Mouse (Mus musculus): ENCODE results near the gene Fgf3.
"Not testable (repeated sequence)": the region's sequence is repeated elsewhere in the genome, so short reads cannot be mapped to it uniquely, and the experiment has no call there.

Gene Fgf3

DNA sequence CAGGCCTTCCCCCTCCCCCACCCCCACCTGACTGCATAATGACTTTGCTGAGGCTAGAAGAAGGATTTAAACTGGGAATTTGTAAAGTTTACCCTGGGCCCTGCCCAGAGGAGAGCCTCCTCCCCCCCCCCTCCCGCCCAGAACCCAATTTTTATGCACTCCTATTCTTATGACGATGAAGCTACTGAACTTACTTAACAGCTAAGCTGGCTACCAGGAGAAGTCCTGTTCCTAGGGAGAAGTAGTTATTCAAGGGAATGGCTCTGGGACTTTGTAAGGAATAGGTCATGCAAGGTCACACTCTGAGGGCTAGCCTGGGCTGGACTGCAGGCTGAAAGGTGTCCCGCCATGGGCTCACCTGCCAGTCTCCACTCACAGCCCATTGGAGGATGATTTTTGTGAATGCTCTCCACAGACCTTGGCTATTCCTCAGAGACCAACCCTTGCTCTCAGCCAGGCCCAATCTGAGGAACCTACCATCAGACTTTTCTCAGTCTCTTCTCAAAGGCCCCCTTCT lies 20.0 kb downstream of the Fgf3 start:
- DNase-seq (ENCODE audit: low read depth, low spot score): no peak

DNA sequence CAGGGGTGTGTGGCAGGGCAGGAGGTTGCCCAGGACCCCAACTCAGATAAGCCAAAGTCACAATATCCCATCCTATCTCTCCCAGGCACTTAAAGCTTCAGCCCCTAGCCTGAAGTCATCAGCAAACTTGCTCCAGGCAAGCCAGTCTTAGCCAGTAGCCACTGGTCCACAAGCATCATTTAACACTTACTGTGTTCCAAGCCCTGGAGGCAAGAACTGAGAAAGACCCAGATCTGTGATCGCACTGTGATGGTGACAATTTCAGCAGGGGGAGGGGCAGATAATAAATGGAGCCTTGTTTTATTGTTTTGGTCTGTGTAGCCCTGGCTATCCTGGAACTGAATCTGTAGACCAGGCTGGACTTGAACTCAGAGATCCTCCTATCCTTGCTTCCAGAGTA lies 20.8 kb downstream of the Fgf3 start:
- DNase-seq (ENCODE audit: low read depth, low spot score): no peak

DNA sequence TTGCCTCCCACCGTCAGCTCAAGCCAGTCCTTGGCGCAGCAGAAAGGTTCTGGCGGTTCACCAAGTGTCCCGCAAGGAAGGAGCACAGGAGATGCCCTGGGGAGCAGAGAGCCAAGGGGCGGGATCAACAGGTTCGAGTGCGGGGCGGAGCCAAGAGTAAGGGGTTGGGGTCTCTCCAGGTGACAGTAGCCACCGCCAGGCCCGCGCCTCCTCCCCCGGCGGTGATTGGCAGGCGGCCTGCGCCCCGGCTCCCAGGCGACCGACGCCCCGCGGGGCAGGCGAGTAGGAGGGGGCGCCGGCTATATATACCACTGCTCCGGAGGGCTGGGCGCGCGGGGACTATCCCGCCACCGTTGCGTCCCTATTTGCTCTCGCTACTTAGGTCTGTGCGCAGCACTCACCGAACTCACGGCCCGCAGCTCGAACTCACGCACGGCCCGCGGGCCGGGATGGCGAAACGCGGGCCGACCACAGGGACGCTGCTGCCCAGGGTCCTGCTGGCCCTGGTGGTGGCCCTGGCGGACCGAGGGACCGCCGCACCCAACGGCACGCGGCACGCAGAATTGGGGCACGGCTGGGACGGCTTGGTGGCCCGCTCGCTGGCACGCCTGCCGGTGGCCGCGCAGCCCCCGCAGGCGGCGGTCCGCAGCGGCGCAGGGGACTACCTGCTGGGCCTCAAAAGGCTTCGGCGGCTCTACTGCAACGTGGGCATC lies 23.3 kb downstream of the Fgf3 start:
- DNase-seq (ENCODE audit: low read depth, low spot score): no peak

DNA sequence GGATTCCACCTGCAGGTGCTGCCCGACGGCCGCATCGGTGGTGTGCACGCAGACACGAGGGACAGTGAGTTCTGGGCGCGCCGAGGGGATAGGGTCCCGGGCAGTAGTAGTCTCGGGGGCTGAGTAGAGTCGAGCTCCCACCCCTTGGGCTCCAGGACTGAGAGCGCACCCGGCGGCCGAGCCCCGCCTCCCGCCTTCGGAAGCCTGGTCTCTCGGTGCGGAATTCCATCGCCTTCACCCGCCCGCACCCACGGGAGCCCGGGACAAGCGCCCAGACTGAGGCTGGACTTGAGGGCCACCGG lies 23.8 kb downstream of the Fgf3 start:
- DNase-seq (ENCODE audit: low read depth, low spot score): no peak

DNA sequence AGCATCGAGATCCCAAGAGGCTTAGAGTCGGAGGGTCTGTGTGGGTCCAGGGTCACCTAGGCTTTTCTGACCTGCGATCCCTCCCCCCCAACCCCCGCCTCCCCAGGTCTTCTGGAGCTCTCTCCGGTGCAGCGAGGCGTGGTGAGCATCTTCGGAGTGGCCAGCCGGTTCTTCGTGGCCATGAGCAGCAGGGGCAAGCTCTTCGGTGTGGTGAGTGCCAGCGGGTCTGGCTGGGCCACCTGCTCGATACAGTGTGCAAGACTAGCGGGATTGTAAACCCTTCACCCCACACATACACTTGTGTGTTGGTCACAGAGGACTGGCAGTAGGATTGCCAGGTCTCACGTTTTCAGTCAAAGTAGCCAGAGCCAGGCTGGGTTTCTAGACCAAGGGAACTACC lies 24.2 kb downstream of the Fgf3 start:
- no peak for DNase-seq (ENCODE audit: low read depth, low spot score)

DNA sequence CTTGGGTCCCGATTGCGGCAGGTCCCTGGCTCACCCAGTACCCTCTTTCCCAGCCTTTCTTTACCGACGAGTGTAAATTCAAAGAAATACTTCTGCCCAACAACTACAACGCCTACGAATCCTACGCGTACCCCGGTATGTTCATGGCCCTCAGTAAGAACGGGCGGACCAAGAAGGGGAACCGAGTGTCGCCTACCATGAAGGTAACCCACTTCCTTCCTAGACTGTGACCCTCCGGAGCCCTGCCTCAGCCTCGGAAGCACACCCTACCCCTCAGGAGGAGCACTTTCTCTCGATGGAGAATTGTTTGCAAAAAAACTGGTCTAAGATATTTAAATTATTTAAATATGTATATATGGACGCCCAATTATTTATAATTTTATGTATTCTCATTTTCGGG lies 24.8 kb downstream of the Fgf3 start:
- DNase-seq (ENCODE audit: low read depth, low spot score): no peak

DNA sequence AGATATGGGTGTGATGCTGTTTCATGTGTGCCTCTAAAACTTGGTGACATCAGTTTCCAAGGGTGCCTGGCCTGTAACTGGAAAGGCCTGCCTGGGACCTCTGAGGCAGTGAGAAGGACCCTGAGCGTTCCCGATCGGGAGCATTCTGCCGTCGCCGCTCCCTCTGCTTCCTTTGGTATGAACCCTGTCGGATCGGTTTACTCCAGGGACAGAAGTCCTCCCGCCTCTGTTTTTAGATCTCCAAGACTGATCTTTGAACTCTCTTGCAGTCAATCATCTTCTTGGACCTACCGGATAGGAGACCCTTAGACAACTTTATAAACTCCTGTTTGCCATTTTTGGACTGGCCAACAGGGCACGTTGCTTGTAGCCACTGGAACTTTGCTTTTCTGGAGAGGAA lies 25.3 kb downstream of the Fgf3 start:
- DNase-seq (ENCODE audit: low read depth, low spot score): no peak

DNA sequence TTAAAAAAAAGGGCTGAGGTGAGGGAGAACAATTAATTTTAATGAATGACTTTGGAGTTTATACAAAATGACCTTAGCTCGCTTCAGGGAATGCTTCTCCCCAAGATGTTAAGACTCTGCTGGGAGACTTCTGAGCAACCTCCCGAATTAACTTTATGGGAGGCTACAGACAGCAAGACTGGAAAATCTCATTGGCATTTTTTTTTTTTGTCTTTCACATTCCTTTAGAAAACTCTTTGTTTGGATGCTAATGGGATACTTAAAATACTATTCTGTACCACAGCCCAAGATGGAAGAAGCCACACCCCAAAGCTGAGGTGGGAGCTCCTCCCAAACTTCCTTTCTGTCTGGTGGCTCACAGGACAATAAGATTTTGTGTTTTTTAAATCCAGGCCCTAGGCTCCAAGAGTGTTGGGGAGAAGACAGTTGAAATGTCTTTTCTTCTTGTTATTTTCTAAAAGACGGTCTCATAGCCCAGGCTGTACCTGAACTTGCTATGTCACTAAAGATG lies 26.3 kb downstream of the Fgf3 start:
- no peak for DNase-seq (ENCODE audit: low read depth, low spot score)

DNA sequence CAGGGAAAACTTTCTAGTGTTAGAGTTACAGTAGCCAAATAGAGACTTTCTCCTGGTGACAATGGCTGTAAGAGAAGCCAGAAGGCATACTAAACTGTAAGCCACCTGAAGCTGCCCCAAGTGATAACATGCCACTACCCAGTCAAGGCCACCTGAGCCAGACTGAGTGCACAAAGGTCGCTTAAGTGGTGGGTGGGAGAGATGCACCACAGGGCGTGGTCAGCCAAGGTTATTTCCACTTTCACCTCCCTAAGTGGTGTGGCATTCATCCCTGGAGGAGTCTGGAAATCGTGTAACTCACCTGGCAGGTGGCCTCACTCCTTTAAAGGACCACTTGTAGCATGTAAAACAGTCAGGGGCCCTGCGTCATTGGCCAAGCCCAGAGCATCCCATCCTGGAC lies 29.3 kb downstream of the Fgf3 start:
- no peak for DNase-seq (ENCODE audit: low read depth, low spot score)

DNA sequence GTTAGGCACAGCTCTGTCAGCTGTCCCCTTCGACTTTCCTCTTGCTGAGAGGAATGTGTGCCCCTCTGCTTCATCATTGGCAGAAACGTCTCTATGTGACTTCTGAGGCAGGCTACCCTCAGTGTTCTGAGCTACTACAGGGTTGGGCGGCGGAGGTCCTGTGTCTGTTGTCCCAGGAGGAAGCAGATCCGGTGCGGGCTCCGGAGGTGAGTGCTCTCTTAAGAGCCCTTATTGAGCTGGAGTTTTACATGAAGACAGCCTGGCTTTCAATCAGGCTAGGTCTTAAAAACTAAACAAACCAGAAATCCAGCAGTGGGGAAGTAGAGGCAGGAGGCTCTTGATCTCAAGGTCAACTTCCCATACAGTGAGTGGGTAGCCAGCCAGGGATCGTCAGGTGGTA lies 29.7 kb downstream of the Fgf3 start:
- DNase-seq (ENCODE audit: low read depth, low spot score): no peak

DNA sequence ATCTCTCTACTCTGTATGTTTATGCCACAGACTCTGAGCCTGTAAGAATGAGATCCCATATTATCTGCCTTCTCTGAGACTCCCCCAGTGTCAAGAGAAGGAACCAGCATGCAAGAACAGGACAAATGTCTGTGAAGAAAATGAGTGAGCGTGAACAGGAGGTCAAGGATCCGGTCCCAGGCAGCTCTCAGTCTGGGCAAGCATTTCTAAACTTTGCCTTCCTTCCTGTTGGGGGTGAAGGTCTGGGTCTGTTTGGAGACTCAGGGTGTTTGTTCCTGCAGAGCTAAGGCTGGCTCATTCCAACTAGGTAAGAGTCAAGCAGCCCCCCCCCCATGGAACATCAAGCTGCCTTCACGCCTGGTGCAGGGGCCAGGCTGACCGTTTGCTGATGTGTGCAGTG lies 34.5 kb downstream of the Fgf3 start:
- no peak for DNase-seq (ENCODE audit: low read depth, low spot score)

DNA sequence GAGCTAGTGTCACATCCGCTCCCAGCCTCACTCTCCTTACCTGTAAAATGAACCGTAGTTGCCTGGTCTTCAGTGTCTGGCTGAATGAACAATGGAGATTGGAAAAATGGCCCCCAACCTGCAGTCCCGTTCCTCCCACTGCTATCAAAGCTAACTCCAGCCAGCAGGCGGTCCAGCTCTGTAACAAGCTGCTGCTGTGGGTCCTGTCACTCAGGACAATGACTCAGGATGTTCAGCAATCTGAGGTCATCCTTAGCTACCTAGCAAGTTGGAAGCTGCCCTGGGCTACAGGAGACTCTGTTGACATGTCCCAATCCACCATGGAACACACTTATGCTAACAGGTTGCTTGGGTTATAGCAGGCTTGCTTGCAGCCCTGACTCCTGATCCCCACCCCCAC lies 35.3 kb downstream of the Fgf3 start:
- no peak for DNase-seq (ENCODE audit: low read depth, low spot score)

DNA sequence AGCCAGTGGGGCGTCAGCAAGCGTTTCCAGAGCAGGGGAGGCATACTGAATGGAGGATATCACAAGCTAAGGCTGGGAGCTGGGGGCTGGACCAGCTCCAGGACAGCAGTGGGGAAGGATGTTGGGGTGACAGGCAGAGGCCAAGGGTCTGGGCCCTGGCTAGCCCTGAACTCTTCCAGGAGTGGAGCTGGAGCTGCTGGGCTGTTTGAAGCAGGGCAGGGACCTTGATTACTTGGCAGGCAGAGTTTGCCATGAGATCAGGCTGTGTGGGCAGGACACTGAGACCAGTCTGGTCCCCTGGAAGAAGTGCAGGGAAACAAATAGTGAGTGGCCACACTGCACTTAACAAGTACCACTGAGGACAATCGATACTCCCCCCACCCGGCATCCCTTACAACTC lies 36.3 kb downstream of the Fgf3 start:
- DNase-seq (ENCODE audit: low read depth, low spot score): no peak

DNA sequence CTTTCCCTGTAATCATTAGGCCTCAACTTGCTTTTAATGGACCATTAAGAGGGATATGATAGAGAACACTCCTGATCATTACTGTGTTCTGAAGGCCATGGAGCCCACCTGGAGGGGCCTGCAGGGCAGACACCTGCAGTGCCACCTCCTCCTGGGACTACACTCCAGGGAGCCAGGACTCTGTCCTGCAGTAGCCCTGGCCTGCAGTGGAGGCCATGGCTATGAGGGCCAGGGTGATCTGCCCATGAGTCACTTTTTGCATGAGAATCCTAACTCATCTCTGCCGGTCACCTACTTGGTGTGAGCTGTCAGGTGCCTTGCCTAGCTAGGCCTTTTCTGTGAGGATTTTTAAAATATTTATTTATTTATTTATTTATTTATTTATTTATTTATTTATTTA lies 40.5 kb downstream of the Fgf3 start:
- DNase-seq (ENCODE audit: low read depth, low spot score): no peak

DNA sequence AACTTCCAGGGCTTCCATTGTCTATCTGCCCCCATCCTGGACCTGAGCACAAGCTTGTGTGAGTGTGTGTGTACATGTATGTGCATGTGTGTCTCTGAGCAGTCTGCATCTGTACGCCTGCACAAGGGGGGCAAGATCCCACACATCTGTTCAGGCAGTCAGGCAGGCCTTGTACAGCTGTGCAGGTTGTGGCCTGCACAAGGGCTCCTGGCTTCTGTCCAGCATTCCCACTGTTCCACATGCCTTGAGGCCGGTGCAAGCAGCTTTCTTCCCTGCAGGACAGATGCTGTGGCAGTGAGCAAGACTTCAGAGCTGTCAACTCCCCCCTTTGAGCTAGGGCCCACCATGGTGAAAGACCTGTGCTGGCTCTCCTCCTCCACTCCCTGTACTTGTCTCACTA lies 45.2 kb downstream of the Fgf3 start:
- DNase-seq (ENCODE audit: low read depth, low spot score): peak; percentile 57

DNA sequence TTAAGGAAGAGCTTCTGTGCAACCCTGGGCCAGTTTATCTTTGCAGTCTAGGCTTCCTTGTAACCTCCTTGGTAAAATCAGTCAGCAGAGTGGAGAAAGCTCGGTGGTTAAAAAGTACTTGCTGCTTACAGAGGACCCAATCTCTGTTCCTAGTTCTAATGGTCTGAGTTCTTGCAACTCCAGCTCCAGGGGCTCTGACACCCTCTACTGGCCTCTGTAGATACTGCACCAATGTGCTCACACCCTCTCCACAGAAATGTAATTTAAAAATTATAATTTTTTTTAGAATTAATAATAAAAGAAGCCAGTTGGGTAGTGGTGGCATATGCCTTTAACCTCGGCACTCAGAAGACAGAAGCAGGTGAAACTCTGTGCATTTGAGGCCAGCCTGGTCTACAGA lies 49.8 kb downstream of the Fgf3 start:
- DNase-seq (ENCODE audit: low read depth, low spot score): no peak

DNA sequence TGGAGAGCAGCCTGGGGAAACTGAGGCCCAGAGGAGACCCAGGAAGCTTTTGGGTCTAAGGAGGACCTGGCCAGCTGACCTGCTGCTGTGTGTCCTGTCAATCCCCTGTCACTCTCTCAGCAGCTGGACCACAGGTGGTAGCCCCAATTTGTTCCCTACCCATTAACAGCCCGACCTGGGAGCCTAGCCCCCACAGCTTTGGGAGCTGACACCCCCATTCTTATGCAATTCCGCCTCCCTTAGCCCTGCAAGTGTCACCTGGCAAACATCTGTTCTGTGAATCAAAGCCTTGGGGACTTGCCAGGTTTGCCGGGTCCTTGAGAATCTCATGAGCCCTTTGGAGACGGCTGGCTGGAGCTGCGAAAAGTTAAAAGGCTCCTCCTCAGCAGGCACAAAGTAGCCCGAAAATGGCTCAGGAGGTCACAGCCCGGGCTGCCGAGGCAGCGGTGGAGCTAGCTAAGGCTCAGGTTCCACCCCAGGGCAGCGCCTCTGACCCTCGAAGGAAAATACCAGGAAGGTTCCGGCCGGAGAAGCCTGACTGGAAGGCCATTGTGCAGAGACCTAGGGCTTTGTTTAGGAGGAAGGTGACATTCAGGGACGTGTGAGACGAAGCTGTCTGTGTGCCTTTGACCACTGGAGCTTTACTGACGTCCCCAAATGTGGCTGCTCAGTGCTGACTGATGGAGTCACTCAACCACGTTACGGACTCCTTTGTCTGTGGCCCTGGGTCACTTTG lies 50.8 kb downstream of the Fgf3 start:
- no peak for DNase-seq (ENCODE audit: low read depth, low spot score)

DNA sequence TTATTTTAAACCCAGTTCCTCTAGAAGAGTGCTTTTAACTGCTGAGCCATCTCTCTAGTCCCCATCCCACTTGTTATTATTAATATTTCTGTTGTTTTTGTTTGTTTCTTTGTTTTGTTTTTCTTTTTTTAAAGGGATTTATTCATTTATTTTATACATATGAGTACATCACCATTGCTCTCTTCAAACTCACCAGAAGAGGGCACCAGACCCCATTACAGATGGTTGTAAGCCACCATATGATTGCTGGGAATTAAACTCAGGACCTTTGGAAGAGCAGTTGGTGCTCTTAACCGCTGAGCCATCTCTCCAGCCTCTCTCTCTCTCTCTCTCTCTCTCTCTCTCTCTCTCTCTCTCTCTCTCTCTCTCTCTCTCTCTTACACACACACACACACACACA lies 52.8 kb downstream of the Fgf3 start:
- not testable (repeated sequence) for DNase-seq (ENCODE audit: low read depth, low spot score)

DNA sequence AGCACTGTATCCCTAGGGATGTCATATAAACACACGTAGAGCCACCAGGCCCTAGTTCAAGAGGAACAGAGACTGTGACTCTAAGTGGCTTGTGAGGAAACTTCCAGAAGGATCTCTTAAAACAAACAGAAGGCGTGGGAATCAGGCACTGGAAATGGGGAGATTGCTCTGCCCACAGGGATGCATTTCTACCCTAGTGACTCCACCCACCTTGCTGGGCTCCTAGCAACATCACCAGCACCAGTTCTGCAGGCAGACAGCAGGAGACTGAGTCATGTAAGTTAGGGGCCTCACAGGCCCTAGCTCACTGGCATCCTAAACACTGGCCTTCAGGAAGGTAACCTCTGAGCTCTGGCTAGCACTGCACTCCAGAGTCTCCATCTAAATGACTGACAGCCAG lies 54.0 kb downstream of the Fgf3 start:
- no peak for DNase-seq (ENCODE audit: low read depth, low spot score)

DNA sequence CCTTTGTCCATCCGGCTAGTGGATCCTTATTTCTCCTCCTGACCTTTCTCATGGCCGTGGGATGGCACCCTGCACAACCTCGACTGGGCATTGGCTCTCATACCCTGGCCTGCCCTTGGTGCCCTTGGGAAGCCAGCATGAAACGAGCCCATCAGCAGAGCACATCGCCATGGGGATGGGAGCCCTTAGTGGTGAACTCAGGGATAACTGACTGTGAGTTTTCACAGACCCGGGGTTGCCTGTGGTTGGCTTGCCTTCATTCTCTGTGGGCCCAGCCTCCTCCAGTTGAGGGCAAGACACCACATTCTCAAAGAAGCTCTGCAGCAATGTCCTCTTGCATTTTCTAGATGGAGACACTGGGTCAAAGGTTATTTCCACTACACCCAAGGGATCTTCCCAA lies 54.4 kb downstream of the Fgf3 start:
- no peak for DNase-seq (ENCODE audit: low read depth, low spot score)

Measured in forelimb bud, embryonic 11.5 days (tissue).